Mouse (Mus musculus) kidney, postnatal 25 days (tissue): ENCODE data around the gene Nfkbib.

ENCODE experiments used
- DNase-seq, 2 experiments: peaks; one replicate each; pipeline ENCODE4 v3.0.0; 2021; ENCODE audit warnings: mixed read lengths in 2 of 2

Nfkbib gene

GRCm38 (mm10) chr7:28766173-28766879 is 986 bp downstream of the Nfkbib start, which contains the start of gene Sirt2:
TSS of gene Sirt2 (plus strand) at chr7:28766735.
- DNase-seq: peak; percentile 98 to 99

DNA sequence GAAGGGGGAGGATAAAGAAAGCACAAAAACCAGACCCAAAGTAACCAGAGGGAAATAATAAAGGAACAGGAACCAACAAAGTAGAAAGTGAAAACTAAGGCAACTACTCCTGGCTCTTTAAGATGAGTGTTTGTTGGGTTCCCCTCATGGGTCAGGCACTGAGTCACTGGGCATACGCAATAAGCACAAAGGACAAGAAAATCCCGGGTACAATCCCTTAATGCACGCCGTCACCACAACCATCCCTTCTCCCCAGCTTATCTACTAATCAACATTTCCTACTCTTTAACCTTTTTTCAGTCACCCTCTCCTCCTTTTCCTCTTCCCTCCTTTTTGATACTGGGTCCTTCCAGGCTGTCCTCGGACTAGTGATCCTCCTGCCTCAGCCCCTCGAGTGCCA is 2.1 kb downstream of the Nfkbib start:
- no peak for DNase-seq

- peak in 1 of 2 experiments; percentile 51 for DNase-seq
These were observed 5.4 kb downstream of the Nfkbib start for GRCm38 (mm10) chr7:28761907-28762306.

DNA sequence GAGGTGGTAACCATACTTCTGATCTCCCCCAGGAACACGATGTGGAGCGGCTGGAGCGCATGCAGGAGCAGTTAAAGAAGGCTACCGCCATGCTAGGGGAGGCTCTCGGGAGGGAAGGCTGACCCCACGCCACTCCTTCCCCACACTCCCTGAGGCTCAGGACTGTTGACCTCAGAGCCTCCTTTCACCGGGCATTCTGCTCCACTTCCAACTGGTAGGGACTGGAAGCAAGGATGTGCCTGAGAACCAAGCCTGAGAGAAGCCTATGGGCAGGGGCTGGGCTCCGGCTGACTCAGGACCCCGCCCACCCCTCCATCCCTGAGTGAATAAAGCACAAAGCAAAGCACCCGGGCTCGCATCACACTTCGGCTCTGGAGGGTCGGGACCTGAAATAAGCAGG is 8.7 kb downstream of the Nfkbib start:
- no peak for DNase-seq

DNA sequence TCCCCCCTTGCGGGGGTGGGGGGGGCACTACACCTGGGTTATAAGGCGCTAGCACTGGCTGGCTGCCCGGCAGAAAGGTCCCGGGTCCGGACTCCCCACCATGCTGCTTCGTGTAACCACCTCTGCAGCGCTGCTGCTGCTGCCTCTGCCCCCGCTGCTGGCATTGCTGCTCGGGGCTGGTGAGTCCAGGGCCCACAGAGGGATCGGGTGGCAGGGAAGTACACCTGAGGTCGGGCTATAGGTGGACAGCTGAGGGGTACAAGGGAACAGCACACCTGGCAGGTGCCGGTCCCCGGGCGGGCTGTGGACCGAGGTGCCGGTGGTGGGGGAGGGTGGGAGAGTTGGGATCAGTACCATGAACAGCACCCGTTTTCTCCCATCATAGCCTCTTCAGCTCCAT is 11.2 kb downstream of the Nfkbib start, which contains the start of gene Ccer2:
Gene Ccer2, plus strand, starts transcription at position 96 of the 400 bp plus-strand sequence.
- no peak for DNase-seq

GRCm38 (mm10) chr7:28749935-28750334 is 17.4 kb downstream of the Nfkbib start:
- no peak for DNase-seq

- DNase-seq: peak; percentile 94 to 97
These were observed 25.4 kb downstream of the Nfkbib start, which contains the start of the genes Mrps12 and Sars2 for GRCm38 (mm10) chr7:28741709-28742438. TSS of gene Mrps12 (minus strand) at chr7:28741820. TSS of gene Sars2 (plus strand) at chr7:28741992.

GRCm38 (mm10) chr7:28741368-28741708 is 26.0 kb downstream of the Nfkbib start:
- no peak for DNase-seq

- DNase-seq: no peak
These were observed 26.4 kb downstream of the Nfkbib start for GRCm38 (mm10) chr7:28740949-28741348.

GRCm38 (mm10) chr7:28739829-28740228 is 27.5 kb downstream of the Nfkbib start:
- DNase-seq: no peak

DNA sequence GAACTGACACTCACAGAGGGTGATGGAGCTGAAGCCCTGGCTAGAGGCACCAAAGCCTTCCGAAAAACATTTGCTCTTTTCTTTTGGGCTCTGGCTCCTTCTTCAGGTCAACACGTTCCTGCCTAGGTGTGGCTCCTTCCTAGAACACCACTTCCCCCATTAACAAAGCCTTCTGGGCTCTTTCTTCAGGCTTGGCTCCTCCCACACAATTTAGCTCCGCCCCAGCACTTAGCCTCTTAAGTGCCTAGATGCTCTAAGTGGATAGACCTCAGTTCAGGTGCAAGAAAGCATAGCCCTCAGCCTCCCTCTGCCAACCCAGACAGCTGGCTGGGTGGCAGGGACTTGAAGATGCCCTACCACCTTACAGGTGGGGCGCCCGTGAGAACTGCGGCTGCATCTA is 31.6 kb downstream of the Nfkbib start:
- no peak for DNase-seq

DNA sequence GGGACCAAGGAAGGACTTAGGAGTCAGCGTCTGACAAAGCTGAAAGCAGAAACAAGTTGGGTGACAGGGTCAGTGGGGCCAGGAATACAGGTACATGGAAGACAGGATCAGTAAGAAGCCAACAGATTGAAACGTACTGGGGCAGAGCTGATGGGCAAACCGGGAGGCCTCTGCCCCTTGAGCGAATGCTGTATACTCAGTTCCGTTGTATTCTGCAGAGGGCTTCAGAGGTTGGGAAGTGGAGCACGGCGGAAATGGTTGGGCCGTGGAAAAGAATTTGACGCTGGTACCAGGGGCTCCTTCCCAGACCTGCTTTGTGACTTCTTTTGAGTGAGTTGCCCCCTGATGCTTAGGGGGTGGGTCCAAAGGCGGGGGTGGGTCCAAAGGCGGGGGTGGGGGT is 34.1 kb downstream of the Nfkbib start:
- DNase-seq: no peak

- DNase-seq: peak; percentile 94 to 95
These were observed 34.8 kb downstream of the Nfkbib start for GRCm38 (mm10) chr7:28732341-28733142.

GRCm38 (mm10) chr7:28727649-28728340 is 39.5 kb downstream of the Nfkbib start:
- no peak for DNase-seq

DNA sequence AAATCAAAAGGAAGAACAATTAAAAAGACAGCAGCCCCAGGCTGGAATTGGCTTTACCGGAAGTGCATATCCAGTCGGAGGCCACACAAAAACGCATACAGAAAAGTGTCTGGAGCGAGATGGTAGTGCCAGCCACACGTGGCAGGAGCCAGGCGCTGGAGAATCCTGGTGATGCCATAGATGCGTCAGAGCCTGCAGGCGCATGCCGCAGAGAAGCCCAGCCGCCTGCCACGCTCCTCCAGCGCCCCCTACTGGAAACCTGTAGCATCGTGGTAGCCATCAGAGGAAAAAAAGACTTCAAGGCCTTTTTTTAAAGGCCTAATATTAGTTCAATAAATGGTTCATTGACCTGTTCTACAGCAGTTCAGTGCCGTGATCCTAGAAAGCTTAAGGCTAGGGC is 40.7 kb downstream of the Nfkbib start:
- DNase-seq: peak; percentile 70 to 72

DNA sequence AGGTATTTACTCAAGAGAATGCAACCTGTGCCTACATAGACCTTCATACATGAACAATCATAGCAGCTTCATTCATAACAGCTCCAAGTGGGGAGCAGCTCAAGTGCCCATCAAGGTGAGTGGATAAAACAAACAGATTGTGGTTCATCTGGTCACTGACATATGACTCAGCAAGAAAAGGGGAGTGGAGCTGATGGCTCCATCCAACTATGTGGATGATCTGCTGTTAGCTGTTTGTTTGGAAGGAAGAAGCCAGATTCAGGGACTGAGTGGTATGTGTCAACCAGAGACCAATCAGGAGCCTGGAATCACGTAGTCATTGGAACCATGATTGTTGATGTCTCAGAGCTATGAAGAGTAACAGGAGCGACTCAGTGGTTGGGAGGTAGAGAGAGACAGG is 42.7 kb downstream of the Nfkbib start:
- DNase-seq: no peak

DNA sequence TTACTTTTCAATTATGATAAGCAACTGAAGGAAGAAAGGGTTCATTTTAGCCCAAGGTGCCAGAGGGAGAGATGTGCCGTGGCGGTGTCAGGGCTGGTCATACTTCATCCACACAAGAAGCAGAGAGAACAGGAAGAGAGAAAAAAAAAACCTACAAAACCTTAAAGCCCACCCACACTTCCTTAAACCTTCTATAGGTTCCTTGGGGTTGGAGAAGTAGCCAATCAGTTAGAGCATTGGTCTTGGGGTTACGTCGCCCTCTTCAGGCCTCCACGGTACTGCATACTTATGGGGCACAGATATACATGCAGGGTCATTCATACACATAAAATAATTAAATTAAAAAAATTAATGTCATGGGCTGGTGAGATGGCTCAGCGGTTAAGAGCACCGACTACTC is 45.2 kb downstream of the Nfkbib start:
- no peak for DNase-seq

- no peak for DNase-seq
These were observed 46.4 kb downstream of the Nfkbib start for GRCm38 (mm10) chr7:28720753-28721537.

- no peak for DNase-seq
These were observed 47.7 kb downstream of the Nfkbib start for GRCm38 (mm10) chr7:28719650-28720049.

GRCm38 (mm10) chr7:28719159-28719558 is 48.2 kb downstream of the Nfkbib start:
- DNase-seq: no peak

DNA sequence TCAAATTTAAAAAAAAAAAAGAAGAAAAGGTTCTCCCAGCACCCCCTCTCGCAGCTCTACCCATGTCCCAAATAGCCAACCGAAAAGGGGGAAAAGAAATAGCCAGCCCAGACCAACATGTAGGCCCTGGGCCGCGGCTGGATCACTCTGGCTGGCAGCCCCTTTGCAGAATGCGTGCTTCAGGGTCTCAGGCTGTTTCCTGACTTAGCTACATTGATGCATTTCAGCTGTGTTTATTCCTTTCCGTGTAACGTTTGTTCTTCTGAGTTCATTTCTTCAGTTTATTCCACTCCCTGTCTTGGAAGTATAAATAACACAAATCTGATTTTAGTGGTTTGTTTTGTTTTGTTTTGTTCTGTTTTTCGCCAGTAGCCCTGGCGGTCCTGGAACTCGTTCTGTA is 49.6 kb downstream of the Nfkbib start:
- DNase-seq: no peak
